Mouse (Mus musculus) CH12.LX (cell line): ENCODE data around the gene Otub2. TPM values are rescaled to one million over a fixed set of nuclear protein-coding genes. Genes with fewer than 3 reads are reported as not detected.

Source experiments
- DNase-seq: peaks from one replicate; pipeline ENCODE4 v3.0.0-alpha.2; 2013; ENCODE audit errors: extremely low read depth
- H3K27ac ChIP-seq: 2 replicates; pipeline ENCODE4 v1.5.1; 2012; ENCODE audit warnings: low read depth, mild to moderate bottlenecking, control low read depth, moderate library complexity; ENCODE audit not compliant: insufficient read depth
- H3K27me3 ChIP-seq: replicated peaks from 2 replicates; pipeline ENCODE3; 2012; ENCODE audit warnings: inconsistent platforms
- H3K36me3 ChIP-seq, 2 experiments: replicated peaks in 1 of 2; 2 replicates each; pipeline versions ENCODE3 to v1.6.1; 2012; ENCODE audit warnings: inconsistent platforms in 1 of 2, low read length in 1 of 2, mild to moderate bottlenecking in 1 of 2, mixed read lengths in 1 of 2, moderate library complexity in 1 of 2; ENCODE audit not compliant: control insufficient read depth in 1 of 2, insufficient read depth in 1 of 2
- H3K4me1 ChIP-seq, 2 experiments: 2 replicates each; pipeline ENCODE4 v1.6.1; 2012; ENCODE audit warnings: inconsistent platforms in 1 of 2, moderate library complexity in 1 of 2; ENCODE audit not compliant: insufficient read depth in 2 of 2, control insufficient read depth in 1 of 2
- H3K4me2 ChIP-seq: 2 replicates; pipeline ENCODE4 v1.6.1; 2012; ENCODE audit warnings: low read depth, mild to moderate bottlenecking, control low read depth; ENCODE audit not compliant: poor library complexity, insufficient read depth, severe bottlenecking
- H3K4me3 ChIP-seq, 3 experiments: fragments of 150-350 bp in 1 of 3; sonication (generic) in 1 of 3; replicated peaks in 1 of 3; 2 replicates each; pipeline versions ENCODE3 to v1.5.1; 2011 to 2012; ENCODE audit warnings: low read depth in 2 of 3, low read length in 2 of 3, mild to moderate bottlenecking in 2 of 3, moderate library complexity in 2 of 3, control low read depth in 1 of 3, improper control_type of control experiment in 1 of 3, inconsistent platforms in 1 of 3, mixed read lengths in 1 of 3; ENCODE audit not compliant: poor library complexity in 1 of 3
- H3K79me2 ChIP-seq: replicated peaks from 2 replicates; pipeline ENCODE4 v1.6.1; 2012; ENCODE audit warnings: mild to moderate bottlenecking, moderate library complexity; ENCODE audit not compliant: control insufficient read depth, poor library complexity, insufficient read depth, severe bottlenecking; ENCODE audit errors: extremely low read depth
- H3K9ac ChIP-seq: 2 replicates; pipeline ENCODE4 v1.6.1; 2012; ENCODE audit warnings: low read depth, mild to moderate bottlenecking, control low read depth, moderate library complexity; ENCODE audit not compliant: insufficient read depth
- H3K9me3 ChIP-seq: replicated peaks from 2 replicates; pipeline ENCODE3; 2012; ENCODE audit warnings: low read length, inconsistent platforms, mixed read lengths
- BHLHE40 ChIP-seq: IDR thresholded peaks from 2 replicates; pipeline ENCODE4 v1.6.1; 2011; ENCODE audit warnings: mild to moderate bottlenecking, low read depth, low read length, improper control_type of control experiment
- CHD1 ChIP-seq: IDR thresholded peaks from 2 replicates; pipeline ENCODE4 v1.6.1; 2012; ENCODE audit warnings: low read depth, low read length, improper control_type of control experiment, inconsistent platforms
- CHD2 ChIP-seq: IDR thresholded peaks from 2 replicates; pipeline ENCODE4 v1.6.1; 2011; ENCODE audit warnings: low read length, improper control_type of control experiment
- CTCF ChIP-seq, 2 experiments: IDR thresholded peaks in 1 of 2; conservative IDR thresholded peaks in 1 of 2; 2 replicates each; pipeline ENCODE4 v1.5.1; 2011 to 2012; ENCODE audit warnings: low read depth in 2 of 2, low read length in 2 of 2, improper control_type of control experiment in 1 of 2, inconsistent platforms in 1 of 2, mild to moderate bottlenecking in 1 of 2, moderate library complexity in 1 of 2
- E2F4 ChIP-seq: IDR thresholded peaks from 2 replicates; pipeline ENCODE4 v1.6.1; 2011; ENCODE audit warnings: low read depth, low read length, improper control_type of control experiment; ENCODE audit not compliant: insufficient replicate concordance
- ELF1 ChIP-seq: IDR thresholded peaks from 2 replicates; pipeline ENCODE4 v1.6.1; 2014; ENCODE audit warnings: low read depth, mild to moderate bottlenecking, inconsistent platforms, low read length, improper control_type of control experiment
- EP300 ChIP-seq: IDR thresholded peaks from 2 replicates; pipeline ENCODE4 v1.6.1; 2011; ENCODE audit warnings: low read length, improper control_type of control experiment
- ETS1 ChIP-seq: conservative IDR thresholded peaks from 2 replicates; pipeline ENCODE4 v1.6.1; 2012; ENCODE audit warnings: low read depth, mild to moderate bottlenecking, inconsistent platforms, low read length, improper control_type of control experiment, moderate library complexity
- GABPA ChIP-seq: IDR thresholded peaks from 2 replicates; pipeline ENCODE4 v1.6.1; 2012; ENCODE audit warnings: low read depth, low read length, improper control_type of control experiment, inconsistent platforms; ENCODE audit not compliant: insufficient replicate concordance
- HCFC1 ChIP-seq: IDR thresholded peaks from 2 replicates; pipeline ENCODE4 v1.6.1; 2012; ENCODE audit warnings: low read depth, mild to moderate bottlenecking, inconsistent platforms, low read length, improper control_type of control experiment
- IRF4 ChIP-seq: IDR thresholded peaks from 2 replicates; pipeline ENCODE4 v1.6.1; 2014; ENCODE audit warnings: low read depth, mild to moderate bottlenecking, inconsistent platforms, low read length, improper control_type of control experiment
- JUN ChIP-seq: IDR thresholded peaks from 2 replicates; pipeline ENCODE4 v1.6.1; 2011; ENCODE audit warnings: low read depth, mild to moderate bottlenecking, low read length, improper control_type of control experiment, moderate library complexity; ENCODE audit not compliant: insufficient read depth
- JUND ChIP-seq: conservative IDR thresholded peaks from 2 replicates; pipeline ENCODE4 v1.6.1; 2011; ENCODE audit warnings: low read depth, low read length, improper control_type of control experiment
- KAT2A ChIP-seq: IDR thresholded peaks from 2 replicates; pipeline ENCODE4 v1.6.1; 2012; ENCODE audit warnings: low read length, improper control_type of control experiment, inconsistent platforms; ENCODE audit not compliant: insufficient replicate concordance
- MAFK ChIP-seq: IDR thresholded peaks from 2 replicates; pipeline ENCODE4 v1.6.1; 2011; ENCODE audit warnings: low read length, improper control_type of control experiment; ENCODE audit not compliant: insufficient replicate concordance
- MAX ChIP-seq: IDR thresholded peaks from 2 replicates; pipeline ENCODE4 v1.6.1; 2011; ENCODE audit warnings: low read length, improper control_type of control experiment
- MAZ ChIP-seq: IDR thresholded peaks from 2 replicates; pipeline ENCODE4 v1.6.1; 2012; ENCODE audit warnings: low read depth, mild to moderate bottlenecking, inconsistent platforms, low read length, improper control_type of control experiment, moderate library complexity
- MEF2A ChIP-seq: IDR thresholded peaks from 2 replicates; pipeline ENCODE4 v1.6.1; 2014; ENCODE audit warnings: low read depth, mild to moderate bottlenecking, inconsistent platforms, low read length, improper control_type of control experiment, borderline replicate concordance
- MXI1 ChIP-seq: IDR thresholded peaks from 2 replicates; pipeline ENCODE4 v1.6.1; 2011; ENCODE audit warnings: mild to moderate bottlenecking, low read depth, low read length, improper control_type of control experiment
- MYC ChIP-seq: IDR thresholded peaks from 2 replicates; pipeline ENCODE4 v1.6.1; 2011; ENCODE audit warnings: low read depth, mild to moderate bottlenecking, improper control_type of control experiment, low read length
- NELFE ChIP-seq: IDR thresholded peaks from 2 replicates; pipeline ENCODE4 v1.6.1; 2011; ENCODE audit warnings: low read depth, low read length, improper control_type of control experiment
- NRF1 ChIP-seq: IDR thresholded peaks from 2 replicates; pipeline ENCODE4 v1.6.1; 2014; ENCODE audit warnings: low read depth, mild to moderate bottlenecking, inconsistent platforms, low read length, improper control_type of control experiment, moderate library complexity
- PAX5 ChIP-seq: IDR thresholded peaks from 2 replicates; pipeline ENCODE4 v1.6.1; 2012; ENCODE audit warnings: low read length, inconsistent platforms, mixed read lengths
- POLR2A ChIP-seq: IDR thresholded peaks from 2 replicates; pipeline ENCODE4 v1.6.1; 2011; ENCODE audit warnings: low read depth, mild to moderate bottlenecking, improper control_type of control experiment, low read length
- POLR2AphosphoS2 ChIP-seq: IDR thresholded peaks from 2 replicates; pipeline ENCODE4 v1.6.1; 2011; ENCODE audit warnings: low read depth, low read length, improper control_type of control experiment
- RAD21 ChIP-seq: IDR thresholded peaks from 2 replicates; pipeline ENCODE4 v1.6.1; 2011; ENCODE audit warnings: low read depth, mild to moderate bottlenecking, low read length, improper control_type of control experiment, moderate library complexity
- RCOR1 ChIP-seq: conservative IDR thresholded peaks from 2 replicates; pipeline ENCODE4 v1.6.1; 2012; ENCODE audit warnings: low read depth, mild to moderate bottlenecking, inconsistent platforms, low read length, improper control_type of control experiment
- SIN3A ChIP-seq: IDR thresholded peaks from 2 replicates; pipeline ENCODE4 v1.6.1; 2012; ENCODE audit warnings: low read length, improper control_type of control experiment, inconsistent platforms
- SMC3 ChIP-seq: IDR thresholded peaks from 2 replicates; pipeline ENCODE4 v1.6.1; 2011; ENCODE audit warnings: low read depth, low read length, improper control_type of control experiment
- TBP ChIP-seq: conservative IDR thresholded peaks from 2 replicates; pipeline ENCODE4 v1.6.1; 2011; ENCODE audit warnings: low read depth, low read length, improper control_type of control experiment
- TCF12 ChIP-seq: IDR thresholded peaks from 2 replicates; pipeline ENCODE4 v1.6.1; 2014; ENCODE audit warnings: low read depth, mild to moderate bottlenecking, inconsistent platforms, low read length, improper control_type of control experiment
- UBTF ChIP-seq: IDR thresholded peaks from 2 replicates; pipeline ENCODE4 v1.6.1; 2012; ENCODE audit warnings: low read depth, mild to moderate bottlenecking, inconsistent platforms, low read length, improper control_type of control experiment, moderate library complexity
- USF1 ChIP-seq: IDR thresholded peaks from 2 replicates; pipeline ENCODE4 v1.6.1; 2014; ENCODE audit warnings: low read depth, mild to moderate bottlenecking, inconsistent platforms, low read length, improper control_type of control experiment
- USF2 ChIP-seq: conservative IDR thresholded peaks from 2 replicates; pipeline ENCODE4 v1.6.1; 2011; ENCODE audit warnings: low read depth, low read length, improper control_type of control experiment
- ZC3H11A ChIP-seq: IDR thresholded peaks from 2 replicates; pipeline ENCODE4 v1.6.1; 2012; ENCODE audit warnings: low read depth, mild to moderate bottlenecking, inconsistent platforms, low read length, improper control_type of control experiment
- ZKSCAN1 ChIP-seq: IDR thresholded peaks from 2 replicates; pipeline ENCODE4 v1.6.1; 2012; ENCODE audit warnings: low read depth, inconsistent platforms, low read length, improper control_type of control experiment, borderline replicate concordance
- ZMIZ1 ChIP-seq: IDR thresholded peaks from 2 replicates; pipeline ENCODE4 v1.6.1; 2012; ENCODE audit warnings: low read depth, mild to moderate bottlenecking, inconsistent platforms, low read length, improper control_type of control experiment
- ZNF384 ChIP-seq: IDR thresholded peaks from 2 replicates; pipeline ENCODE4 v1.6.1; 2012; ENCODE audit warnings: low read depth, low read length, improper control_type of control experiment, inconsistent platforms
- dilution Hi-C: fragments of 300-500 bp; cut with MboI; formaldehyde crosslinking; loops from 2 replicates; pipeline ENCODE4 v1.14.3; 2020; ENCODE audit warnings: low sequenced_read_pairs; ENCODE audit not compliant: extremely low pct_unique_long_range_greater_than_20kb, extremely low pct_ligation_motif_present
- in situ Hi-C: fragments of 300-500 bp; cut with MboI; formaldehyde crosslinking; loops from 3 replicates; pipeline ENCODE4 v1.14.3; 2019; ENCODE audit warnings: low sequenced_read_pairs, low pct_ligation_motif_present, low pct_unique_long_range_greater_than_20kb, mixed read lengths
- polyA plus RNA-seq: library from polyadenylated mRNA; unstranded; fragments of >175 nt; gene quantifications from 2 replicates; pipeline ENCODE4 v1.2.1, GENCODE M21; 2012; ENCODE audit warnings: low read depth; ENCODE audit not compliant: insufficient read length
- total RNA-seq, 2 experiments: library from RNA; depleted of rRNA; stranded (reverse); fragments of 300-350 nt in 1 of 2; fragments of >200 nt in 1 of 2; gene quantifications; 2 replicates each; pipeline ENCODE4 v1.2.3; 2012 to 2014

The Otub2 gene
- total and polyA plus RNA-seq, 3 experiments: 3.0 to 11.5 (median 7.6) TPM

GRCm38 (mm10) chr12:103341212-103341611, 47.3 kb upstream of the Otub2 start:
- H3K4me2 ChIP-seq: peak overlapping the region; percentile 41
- peak overlapping the region; percentile 68 for H3K27ac ChIP-seq

GRCm38 (mm10) chr12:103343456-103343855, 45.0 kb upstream of the Otub2 start:
- in situ Hi-C loops: no loop called here
- H3K27ac ChIP-seq: peak overlapping the region; percentile 92
- no peaks in the 10 kb centered on the region for H3K79me2 ChIP-seq
- H3K4me1 ChIP-seq: peaks cover 58 to 84% of the 10 kb centered on the region in 2 experiments
- no peaks in the 10 kb centered on the region for H3K27me3 ChIP-seq
- peaks cover 9% of the 10 kb centered on the region for H3K9me3 ChIP-seq
- H3K4me2 ChIP-seq: peak overlapping the region; percentile 76
- no peak overlapping the region for H3K9ac ChIP-seq
- H3K4me3 ChIP-seq: no peak overlapping the region
- no peaks in the 10 kb centered on the region for H3K36me3 ChIP-seq
- DNase-seq: peak; percentile 94
- dilution Hi-C loops: no loop called here
- no peak for TF ChIP-seq MAZ
- TF ChIP-seq UBTF: no peak
- no peak for TF ChIP-seq CHD1
- no peak for TF ChIP-seq ZC3H11A
- peak; percentile 72; the same call in 1 of the 2 replicates for TF ChIP-seq CHD2
- no peak for TF ChIP-seq JUN
- TF ChIP-seq TCF12: peak; percentile 77; the same call in 1 of the 2 replicates
- TF ChIP-seq ZNF384: no peak
- peak; percentile 66; the same call in 1 of the 2 replicates for TF ChIP-seq TBP
- no peak for TF ChIP-seq RAD21
- TF ChIP-seq KAT2A: no peak
- peak; percentile 79 for TF ChIP-seq ELF1
- no peak for TF ChIP-seq CTCF (conservative IDR thresholded peaks at IDR 0.05 in 1 of 2, IDR thresholded peaks at IDR 0.05 in 1 of 2; ENCODE audit: low read depth in 2 of 2, low read length in 2 of 2)
- no peak for TF ChIP-seq GABPA
- TF ChIP-seq NRF1: no peak
- 0 out of 2 replicates have a peak, but pooled peaks have one; percentile 27 for TF ChIP-seq RCOR1
- no peak for TF ChIP-seq PAX5
- no peak for TF ChIP-seq JUND

More at GRCm38 (mm10) chr12:103341212-103341611, 47.3 kb upstream of the Otub2 start:
- dilution Hi-C loops (no loop called here), in situ Hi-C loops (no loop called here)
- peak; percentile 92 for DNase-seq
- H3K27me3 ChIP-seq: no peaks in the 10 kb centered on the region
- H3K4me1 ChIP-seq: peaks cover 48 to 84% of the 10 kb centered on the region in 2 experiments
- TF ChIP-seq EP300 (peak; percentile 93), PAX5 (no peak), ZMIZ1 (no peak), ZNF384 (no peak), POLR2A (no peak), NELFE (no peak), KAT2A (no peak), RAD21 (no peak; the same call in 1 of the 2 replicates), CHD2 (peak; percentile 77), ETS1 (peak; percentile 95), ZKSCAN1 (no peak), MEF2A (peak; percentile 82; the same call in 1 of the 2 replicates), TBP (no peak), POLR2AphosphoS2 (no peak), SIN3A (peak; percentile 76), USF1 (no peak), BHLHE40 (peak; percentile 85), JUN (peak; percentile 71), ZC3H11A (no peak), UBTF (no peak), NRF1 (no peak), USF2 (no peak), TCF12 (peak; percentile 92; the same call in 1 of the 2 replicates), MAX (no peak), MXI1 (0 out of 2 replicates have a peak, but pooled peaks have one; percentile 62), HCFC1 (peak; percentile 37), ELF1 (peak; percentile 62; the same call in 1 of the 2 replicates), GABPA (no peak), IRF4 (peak; percentile 86), JUND (peak; percentile 69), E2F4 (no peak), SMC3 (peak; percentile 9), MYC (peak; percentile 50; the same call in 1 of the 2 replicates), CHD1 (no peak), CTCF (conservative IDR thresholded peaks at IDR 0.05 in 1 of 2, IDR thresholded peaks at IDR 0.05 in 1 of 2; ENCODE audit: low read depth in 2 of 2, low read length in 2 of 2) (no peak), MAZ (peak; percentile 95), MAFK (peak; percentile 91), RCOR1 (peak; percentile 93)
- H3K9ac ChIP-seq: no peak overlapping the region
- no peaks in the 10 kb centered on the region for H3K36me3 ChIP-seq
- H3K79me2 ChIP-seq: no peaks in the 10 kb centered on the region
- no peak overlapping the region for H3K4me3 ChIP-seq
- peaks cover 9% of the 10 kb centered on the region for H3K9me3 ChIP-seq
